8 mouse cellular contexts compared by ENCODE assay signal in the genomic region with DNA sequence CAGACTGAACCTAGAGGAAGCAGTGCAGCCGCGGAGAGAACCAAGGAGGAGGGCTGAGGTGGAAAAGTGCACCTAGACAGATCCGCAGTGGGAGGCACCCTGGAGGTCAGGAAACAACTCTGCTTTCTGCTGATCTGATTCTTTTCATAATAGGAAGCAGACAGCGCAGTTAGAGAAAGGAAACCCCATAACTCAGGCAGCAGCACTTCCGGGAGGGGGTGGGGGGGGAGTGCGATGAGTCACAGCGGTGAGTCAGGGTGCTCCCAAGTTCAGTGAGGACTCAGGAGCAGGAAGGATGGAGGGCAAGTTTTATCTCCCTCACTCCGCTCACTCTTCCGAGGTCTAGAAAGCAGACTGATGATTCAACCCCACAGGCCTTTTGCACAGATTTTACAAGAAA. TPM values are rescaled to one million over a fixed set of nuclear protein-coding genes. Genes with fewer than 3 reads are reported as not detected.
DNase-seq lines count a peak whose midpoint lies in the region; ATAC-seq and TF ChIP-seq lines count a peak whose summit lies in the region.

No protein-coding gene starts in this region.

- peak overlapping the region; percentile 35; the same call in 1 of the 2 replicates for H3K4me2 ChIP-seq in lung, embryonic 14.5 days
- H3K4me2 ChIP-seq in embryonic facial prominence, embryonic 13.5 days = peak overlapping the region; percentile 46

- H3K4me1 ChIP-seq in lung, embryonic 14.5 days (ENCODE audit: insufficient read depth) = no peaks in the 10 kb centered on the region
- H3K4me1 ChIP-seq in embryonic facial prominence, embryonic 13.5 days = peaks cover 20% of the 10 kb centered on the region

- H3K36me3 ChIP-seq in lung, embryonic 14.5 days (ENCODE audit: insufficient read depth) = no peaks in the 10 kb centered on the region
- peaks cover 23% of the 10 kb centered on the region for H3K36me3 ChIP-seq in embryonic facial prominence, embryonic 13.5 days

- 0 out of 2 replicates have a peak, but pooled peaks have one; percentile 31 for ATAC-seq in lung, embryonic 14.5 days (ENCODE audit: insufficient read depth)
- peak; percentile 71; the same call in 1 of the 2 replicates for ATAC-seq in embryonic facial prominence, embryonic 13.5 days (ENCODE audit: insufficient number of reproducible peaks, insufficient read depth, low FRiP score, low TSS enrichment, low read depth)
- ATAC-seq in cerebellum, adult (ENCODE audit: insufficient number of reproducible peaks, low FRiP score, low TSS enrichment) = no peak

- H3K27me3 ChIP-seq in lung, embryonic 14.5 days (ENCODE audit: insufficient read depth, low read length) = no peaks in the 10 kb centered on the region
- no peaks in the 10 kb centered on the region for H3K27me3 ChIP-seq in embryonic facial prominence, embryonic 13.5 days

- no peak for TF ChIP-seq CTCF in lung, embryonic 14.5 days (IDR thresholded peaks at IDR 0.05; ENCODE audit: low read depth)

- WGBS in lung, embryonic 14.5 days = 38% methylated on average over 9 of the region's 9 CpGs
- 26% methylated on average over 9 of the region's 9 CpGs for WGBS in embryonic facial prominence, embryonic 13.5 days

- no peak overlapping the region for H3K27ac ChIP-seq in lung, embryonic 14.5 days (ENCODE audit: low read depth)
- H3K27ac ChIP-seq in embryonic facial prominence, embryonic 13.5 days = peak overlapping the region; percentile 57

- no peak overlapping the region for H3K4me3 ChIP-seq in lung, embryonic 14.5 days (ENCODE audit: low read depth, low read length)
- peak overlapping the region; percentile 6; the same call in 1 of the 2 replicates for H3K4me3 ChIP-seq in embryonic facial prominence, embryonic 13.5 days

- H3K9ac ChIP-seq in lung, embryonic 14.5 days = no peak overlapping the region
- H3K9ac ChIP-seq in embryonic facial prominence, embryonic 13.5 days = no peak overlapping the region

- DNase-seq in lung, embryonic 14.5 days = peak; percentile 31
- no peak for DNase-seq in lung, postnatal 14 days
- DNase-seq in kidney, postnatal 14 days = peak; percentile 31
- DNase-seq in naive thymus-derived CD4-positive, alpha-beta T cell, adult 2 months (ENCODE audit: low read depth) = peak; percentile 81
- DNase-seq in cerebellum, postnatal 10 days = no peak
- no peak for DNase-seq in cerebellum, postnatal 36 days

- H3K9me3 ChIP-seq in lung, embryonic 14.5 days (ENCODE audit: low read depth, low read length) = no peaks in the 10 kb centered on the region
- H3K9me3 ChIP-seq in embryonic facial prominence, embryonic 13.5 days = peaks cover 3% of the 10 kb centered on the region; the same call in 1 of the 2 replicates

RNA-seq across cellular contexts. Expression of a gene that starts 7.2 kb away (rescaled TPM):
- 7.4 and 8.4 TPM in 2 replicates for polyA plus RNA-seq in lung, embryonic 14.5 days (2014; fragmentation: Nextera tagmentation; extraction: Ambion mirVana)
- 18.5 and 21.9 TPM in 2 replicates for polyA plus RNA-seq in embryonic facial prominence, embryonic 13.5 days (2015; fragmentation: Nextera tagmentation; extraction: Ambion mirVana)

RNA-seq across cellular contexts. Expression of a gene that starts 56.6 kb away (rescaled TPM):
- polyA plus RNA-seq in lung, embryonic 14.5 days (2014; fragmentation: Nextera tagmentation; extraction: Ambion mirVana) = not detected in 2 replicates
- 1.4 and 1.7 TPM in 2 replicates for polyA plus RNA-seq in embryonic facial prominence, embryonic 13.5 days (2015; fragmentation: Nextera tagmentation; extraction: Ambion mirVana)

Comparison
In these comparisons a context has a peak if more than half of its experiments do, and no peak if none do; other contexts are left out.
1. DNase-seq: peak in lung, embryonic 14.5 days (single experiment), kidney, postnatal 14 days (single experiment) and naive thymus-derived CD4-positive, alpha-beta T cell, adult 2 months (single experiment); none in lung, postnatal 14 days (single experiment), cerebellum, postnatal 10 days (0 of 2) and cerebellum, postnatal 36 days (0 of 2).